Mouse (Mus musculus): ENCODE data around the gene Eif3c. TPM values are rescaled to one million over a fixed set of nuclear protein-coding genes. Genes with fewer than 3 reads are reported as not detected.
A peak's percentile ranks its signal among the peaks of the same experiment; 100 is the strongest.

Eif3c gene
- polyA plus RNA-seq, 1 experiment from 2014 or later = 207 TPM

DNA sequence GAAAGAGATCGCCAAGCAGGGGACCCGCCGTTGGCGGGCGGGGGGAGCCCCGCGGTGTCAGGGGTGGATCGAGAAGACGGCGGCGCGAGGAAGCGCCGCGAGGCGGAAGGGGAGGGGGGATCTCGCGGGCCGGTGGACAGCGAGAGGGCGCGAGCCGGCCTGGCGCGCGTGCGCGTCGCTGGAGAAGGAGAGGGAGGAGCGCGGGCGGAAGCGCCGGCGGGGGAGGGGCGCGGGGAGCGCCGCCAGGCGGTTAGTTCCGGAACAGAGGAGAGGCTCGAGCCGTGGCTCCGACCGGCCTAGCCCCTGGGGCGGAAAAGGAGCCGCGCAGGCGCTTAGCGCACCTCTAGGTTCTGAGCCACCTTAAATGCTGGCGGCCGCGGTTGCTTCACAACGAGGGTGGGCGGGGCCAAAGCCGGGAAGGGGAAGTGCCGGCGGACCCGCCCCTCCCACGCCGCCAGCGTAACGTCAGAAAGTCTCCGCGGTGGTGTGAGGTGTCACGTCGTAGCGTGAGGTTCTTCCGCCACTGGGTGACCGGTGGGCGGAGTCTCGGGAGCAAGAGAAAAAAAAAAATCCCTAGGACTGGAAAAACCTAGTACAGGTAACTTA, 62.8 kb downstream of the Eif3c start, which contains the start of gene Atxn2l:
Atxn2l (minus strand) TSS at position 165 of the 606 bp plus-strand sequence.
- WGBS = under 1% methylated on average over 62 of the region's 72 CpGs
- no peaks in the 10 kb centered on the region for H3K9me3 ChIP-seq
- H3K36me3 ChIP-seq = peaks cover 29% of the 10 kb centered on the region
- no peaks in the 10 kb centered on the region for H3K27me3 ChIP-seq (replicated peaks)
- peaks cover 12% of the 10 kb centered on the region for H3K4me1 ChIP-seq
- H3K4me2 ChIP-seq (replicated peaks) = peak within 1 kb of the TSS; percentile 83
- ATAC-seq (ENCODE audit: low FRiP score, low read depth) = peak; percentile 84
- H3K4me3 ChIP-seq = peak within 1 kb of the TSS; percentile 100
- H3K27ac ChIP-seq = peak within 1 kb of the TSS; percentile 99
- peak within 1 kb of the TSS; percentile 100 for H3K9ac ChIP-seq

DNA sequence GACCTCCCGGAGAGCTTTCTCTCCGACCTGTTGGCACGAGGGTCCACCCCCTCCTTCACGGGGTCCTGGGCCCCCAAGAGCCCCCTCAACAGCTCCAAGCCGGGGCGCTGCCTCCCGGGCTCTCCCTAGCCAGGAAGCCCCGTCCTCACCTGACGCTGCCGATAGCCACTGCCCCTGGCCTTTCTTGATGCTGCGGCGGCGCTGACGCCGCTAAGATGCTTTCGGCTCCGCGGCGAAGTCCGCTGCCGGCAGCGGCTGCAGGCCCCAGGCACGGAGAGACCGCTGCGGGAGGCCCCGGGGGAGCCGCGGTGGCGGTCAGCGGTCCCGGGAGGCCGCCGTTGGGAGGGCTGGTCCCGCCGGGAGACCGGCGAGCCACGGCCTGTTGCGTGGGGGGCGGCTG, 63.5 kb downstream of the Eif3c start:
- under 1% methylated on average over 40 of the region's 40 CpGs for WGBS
- Histone ChIP-seq H3K9ac (peak overlapping the region; percentile 100), H3K4me2 (replicated peaks) (peak overlapping the region; percentile 83), H3K36me3 (peaks cover 35% of the 10 kb centered on the region), H3K4me1 (peaks cover 12% of the 10 kb centered on the region), H3K4me3 (peak overlapping the region; percentile 100), H3K9me3 (no peaks in the 10 kb centered on the region), H3K27me3 (replicated peaks) (no peaks in the 10 kb centered on the region), H3K27ac (peak overlapping the region; percentile 99)
- no peak for ATAC-seq (ENCODE audit: low FRiP score, low read depth)

DNA sequence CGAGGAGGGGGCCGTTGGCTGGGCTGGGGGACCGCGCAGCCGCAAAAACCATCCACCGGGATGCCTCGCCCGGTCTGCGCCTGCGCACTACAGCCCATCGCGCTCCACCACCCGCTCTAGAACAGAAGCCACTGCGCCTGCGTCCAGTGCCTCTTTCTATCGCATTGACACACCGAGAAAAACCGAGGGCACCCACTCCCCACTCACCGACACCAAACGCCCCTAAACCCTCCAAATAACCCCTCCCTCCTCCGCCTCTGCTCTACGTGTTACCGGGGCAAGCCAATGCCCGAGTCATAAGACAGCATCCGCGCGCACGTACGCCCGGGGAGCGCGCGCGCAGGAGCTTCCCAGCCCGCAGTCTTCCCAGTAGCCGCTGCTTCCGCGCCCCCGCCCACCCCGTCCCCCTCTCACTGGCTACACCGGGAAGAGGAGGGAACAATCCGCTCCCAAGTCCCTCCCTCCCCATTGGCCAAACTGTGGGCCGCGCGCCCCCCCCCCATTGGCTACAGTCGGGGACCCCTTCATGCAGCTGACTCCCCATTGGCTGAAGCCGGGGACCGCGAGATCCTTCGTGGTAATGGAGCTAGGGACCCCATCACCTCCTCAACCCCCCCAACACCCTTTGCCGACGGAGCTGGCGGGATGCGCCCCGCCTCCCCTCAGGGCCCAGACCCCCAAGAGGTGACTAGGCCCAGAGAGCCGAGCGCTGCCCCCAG, 64.0 kb downstream of the Eif3c start:
- H3K27ac ChIP-seq = peak overlapping the region; percentile 99
- no peaks in the 10 kb centered on the region for H3K27me3 ChIP-seq (replicated peaks)
- WGBS = under 1% methylated on average over 56 of the region's 57 CpGs
- peak; percentile 93 for ATAC-seq (ENCODE audit: low FRiP score, low read depth)
- peaks cover 12% of the 10 kb centered on the region for H3K4me1 ChIP-seq
- no peaks in the 10 kb centered on the region for H3K9me3 ChIP-seq
- peak overlapping the region; percentile 100 for H3K9ac ChIP-seq
- peak overlapping the region; percentile 83 for H3K4me2 ChIP-seq (replicated peaks)
- H3K4me3 ChIP-seq = peak overlapping the region; percentile 100
- H3K36me3 ChIP-seq = peaks cover 41% of the 10 kb centered on the region

DNA sequence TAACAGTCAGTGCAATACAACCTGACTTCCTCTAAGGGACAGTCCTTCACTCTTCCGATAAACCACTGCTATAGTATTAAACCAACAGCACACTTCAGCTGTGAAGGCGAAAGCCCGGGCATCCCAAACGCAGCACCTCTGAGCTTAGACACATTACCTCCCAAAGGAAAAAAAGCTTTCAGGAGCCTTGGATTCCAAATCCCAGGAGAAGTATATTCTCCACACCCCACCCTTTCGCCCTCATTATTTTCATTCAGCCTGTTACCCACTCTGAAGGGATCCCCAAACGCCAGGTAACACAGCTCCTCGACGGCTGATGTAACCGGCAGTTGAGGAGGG, 64.6 kb downstream of the Eif3c start:
- ATAC-seq (ENCODE audit: low FRiP score, low read depth) = no peak
- Histone ChIP-seq H3K27ac (peak overlapping the region; percentile 91), H3K27me3 (replicated peaks) (no peaks in the 10 kb centered on the region), H3K36me3 (peaks cover 46% of the 10 kb centered on the region), H3K4me1 (peaks cover 12% of the 10 kb centered on the region), H3K9ac (peak overlapping the region; percentile 100), H3K4me3 (peak overlapping the region; percentile 100), H3K9me3 (no peaks in the 10 kb centered on the region), H3K4me2 (replicated peaks) (peak overlapping the region; percentile 83)
- 4% methylated on average over 9 of the region's 9 CpGs for WGBS

DNA sequence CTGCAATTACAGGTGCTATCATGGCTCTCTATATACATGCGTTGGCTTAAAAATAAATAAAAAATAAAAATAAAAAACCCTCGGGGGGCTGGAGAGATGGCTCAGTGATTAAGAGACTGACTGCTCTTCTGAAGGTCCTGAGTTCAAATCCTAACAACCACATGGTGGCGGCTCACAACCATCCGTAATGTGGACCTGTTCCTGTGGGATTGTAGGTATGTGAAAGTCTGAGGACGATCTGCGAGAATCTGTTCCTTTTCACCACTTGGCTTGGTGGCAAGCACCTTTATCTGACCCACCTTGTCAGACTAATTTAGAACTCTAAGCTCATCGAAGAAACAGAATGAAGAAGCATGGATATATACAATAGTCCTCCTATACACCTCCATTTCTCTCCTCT, 66.8 kb downstream of the Eif3c start:
- 93% methylated on average over 7 of the region's 7 CpGs for WGBS

DNA sequence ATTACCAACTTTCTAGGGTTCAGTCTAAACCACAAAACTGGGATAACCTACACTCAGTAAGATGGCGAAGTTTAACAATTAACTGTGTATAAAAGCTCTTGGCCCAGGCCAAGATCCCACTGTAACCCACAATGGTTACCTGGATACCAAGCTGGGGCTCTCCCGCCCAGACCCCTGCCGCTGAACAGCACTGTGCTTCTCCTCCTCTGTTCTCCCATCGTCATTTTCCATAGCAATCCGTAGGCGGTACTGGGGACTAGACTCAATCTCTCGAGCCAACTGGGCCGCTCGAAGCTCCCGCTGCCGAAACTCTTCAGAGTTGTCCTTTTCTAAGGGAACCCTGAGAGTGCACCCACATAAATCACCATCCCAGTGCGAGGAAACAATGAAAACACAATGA, 68.2 kb downstream of the Eif3c start:
- Histone ChIP-seq H3K9ac (no peak overlapping the region), H3K27me3 (replicated peaks) (no peaks in the 10 kb centered on the region), H3K36me3 (peaks cover 83% of the 10 kb centered on the region), H3K27ac (no peak overlapping the region), H3K4me3 (no peak overlapping the region), H3K9me3 (no peaks in the 10 kb centered on the region), H3K4me2 (replicated peaks) (no peak overlapping the region), H3K4me1 (peaks cover 12% of the 10 kb centered on the region)
- no peak for ATAC-seq (ENCODE audit: low FRiP score, low read depth)
- 88% methylated on average over 12 of the region's 12 CpGs for WGBS

More for the DNA sequence above, 66.8 kb downstream of the Eif3c start:
- Histone ChIP-seq H3K9me3 (no peaks in the 10 kb centered on the region), H3K27ac (no peak overlapping the region), H3K27me3 (replicated peaks) (no peaks in the 10 kb centered on the region), H3K4me3 (no peak overlapping the region), H3K9ac (no peak overlapping the region), H3K36me3 (peaks cover 68% of the 10 kb centered on the region), H3K4me1 (peaks cover 12% of the 10 kb centered on the region), H3K4me2 (replicated peaks) (no peak overlapping the region)
- ATAC-seq (ENCODE audit: low FRiP score, low read depth) = no peak

DNA sequence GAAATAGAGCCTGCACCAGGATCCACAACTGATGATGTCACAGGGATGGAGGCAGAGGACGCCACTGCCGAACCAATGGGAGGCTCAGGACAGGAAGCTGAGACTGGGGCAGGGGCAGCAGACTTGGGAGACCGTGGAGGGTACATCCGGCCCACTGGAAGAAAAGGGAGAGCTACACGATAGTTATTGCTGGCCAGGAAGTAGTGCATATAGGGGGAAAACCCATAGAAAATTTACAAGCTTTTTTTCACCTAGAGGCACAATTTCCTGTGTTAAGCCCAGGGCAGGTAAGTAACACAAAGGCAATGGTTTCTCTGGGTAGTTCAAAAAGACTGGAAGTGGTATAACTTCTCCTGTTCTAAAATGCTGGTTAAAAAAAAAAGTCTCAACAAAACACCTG, 69.7 kb downstream of the Eif3c start:
- ATAC-seq (ENCODE audit: low FRiP score, low read depth) = no peak
- Histone ChIP-seq H3K27ac (no peak overlapping the region), H3K27me3 (replicated peaks) (no peaks in the 10 kb centered on the region), H3K4me1 (peaks cover 10% of the 10 kb centered on the region), H3K9ac (no peak overlapping the region), H3K9me3 (no peaks in the 10 kb centered on the region), H3K36me3 (peaks cover 97% of the 10 kb centered on the region), H3K4me3 (no peak overlapping the region), H3K4me2 (replicated peaks) (no peak overlapping the region)
- WGBS = 94% methylated on average over 5 of the region's 5 CpGs

Small RNAs within 50 kb of the gene (microRNA-seq; reads per million reads assigned to microRNA genes)
- gene Mir7059 = 2.8 reads per million, percentile 7 among the genes with 10 or more reads in this experiment

Other genes starting within 250 kb of the Eif3c start
- gene Lat, start 196.8 kb downstream of the Eif3c start, polyA plus RNA-seq (2016; fragmentation: Nextera tagmentation; extraction: Ambion mirVana) = 1.2 and 1.7 TPM in 2 replicates
- gene Spns1, start 189.0 kb downstream of the Eif3c start, polyA plus RNA-seq (2016; fragmentation: Nextera tagmentation; extraction: Ambion mirVana) = 70.2 and 72.6 TPM in 2 replicates
- 3.2 and 4.2 TPM in 2 replicates for gene Nfatc2ip, start 169.7 kb downstream of the Eif3c start, polyA plus RNA-seq (2016; fragmentation: Nextera tagmentation; extraction: Ambion mirVana)
- gene Cd19, start 151.5 kb downstream of the Eif3c start, polyA plus RNA-seq (2016; fragmentation: Nextera tagmentation; extraction: Ambion mirVana) = not detected in 2 replicates
- 26.8 TPM in 2 replicates for gene Rabep2, start 137.7 kb downstream of the Eif3c start, polyA plus RNA-seq (2016; fragmentation: Nextera tagmentation; extraction: Ambion mirVana)
- 10.2 and 16.5 TPM in 2 replicates for gene Atp2a1, start 103.3 kb downstream of the Eif3c start, polyA plus RNA-seq (2016; fragmentation: Nextera tagmentation; extraction: Ambion mirVana)
- 60.5 and 62.9 TPM in 2 replicates for gene Sh2b1, start 91.0 kb downstream of the Eif3c start, polyA plus RNA-seq (2016; fragmentation: Nextera tagmentation; extraction: Ambion mirVana)
- 121 and 136 TPM in 2 replicates for gene Tufm, start 79.0 kb downstream of the Eif3c start, polyA plus RNA-seq (2016; fragmentation: Nextera tagmentation; extraction: Ambion mirVana)
- gene Atxn2l, start 63.0 kb downstream of the Eif3c start, polyA plus RNA-seq (2016; fragmentation: Nextera tagmentation; extraction: Ambion mirVana) = 74.7 and 81.0 TPM in 2 replicates
- 0.27 and 0.40 TPM in 2 replicates for gene Apobr, start 18.5 kb upstream of the Eif3c start, polyA plus RNA-seq (2016; fragmentation: Nextera tagmentation; extraction: Ambion mirVana)
- gene Cln3, start 19.4 kb upstream of the Eif3c start, polyA plus RNA-seq (2016; fragmentation: Nextera tagmentation; extraction: Ambion mirVana) = 26.1 and 28.2 TPM in 2 replicates
- not detected in 2 replicates for gene Il27, start 28.5 kb upstream of the Eif3c start, polyA plus RNA-seq (2016; fragmentation: Nextera tagmentation; extraction: Ambion mirVana)
- 2.9 and 4.5 TPM in 2 replicates for gene Nupr1, start 64.5 kb upstream of the Eif3c start, polyA plus RNA-seq (2016; fragmentation: Nextera tagmentation; extraction: Ambion mirVana)
- 40.0 and 53.2 TPM in 2 replicates for gene Sgf29, start 82.9 kb upstream of the Eif3c start, polyA plus RNA-seq (2016; fragmentation: Nextera tagmentation; extraction: Ambion mirVana)
- gene Sult1a1, start 110.0 kb upstream of the Eif3c start, polyA plus RNA-seq (2016; fragmentation: Nextera tagmentation; extraction: Ambion mirVana) = 0.54 and 0.79 TPM in 2 replicates
- 160 and 164 TPM in 2 replicates for gene Bola2, start 129.0 kb upstream of the Eif3c start, polyA plus RNA-seq (2016; fragmentation: Nextera tagmentation; extraction: Ambion mirVana)
- 17.9 and 19.0 TPM in 2 replicates for gene Slx1b, start 129.4 kb upstream of the Eif3c start, polyA plus RNA-seq (2016; fragmentation: Nextera tagmentation; extraction: Ambion mirVana)
- 70.5 and 71.5 TPM in 2 replicates for gene Coro1a, start 141.4 kb upstream of the Eif3c start, polyA plus RNA-seq (2016; fragmentation: Nextera tagmentation; extraction: Ambion mirVana)
- 79.0 and 79.6 TPM in 2 replicates for gene Mapk3, start 193.2 kb upstream of the Eif3c start, polyA plus RNA-seq (2016; fragmentation: Nextera tagmentation; extraction: Ambion mirVana)
- 1.3 and 2.0 TPM in 2 replicates for gene Gdpd3, start 199.9 kb upstream of the Eif3c start, polyA plus RNA-seq (2016; fragmentation: Nextera tagmentation; extraction: Ambion mirVana)
- 160 and 169 TPM in 2 replicates for gene Ypel3, start 210.5 kb upstream of the Eif3c start, polyA plus RNA-seq (2016; fragmentation: Nextera tagmentation; extraction: Ambion mirVana)
- gene Tbx6, start 215.1 kb upstream of the Eif3c start, polyA plus RNA-seq (2016; fragmentation: Nextera tagmentation; extraction: Ambion mirVana) = 0.68 and 0.72 TPM in 2 replicates
- 293 and 310 TPM in 2 replicates for gene Ppp4c, start 226.1 kb upstream of the Eif3c start, polyA plus RNA-seq (2016; fragmentation: Nextera tagmentation; extraction: Ambion mirVana)
- gene Fam57b, start 231.3 kb upstream of the Eif3c start, polyA plus RNA-seq (2016; fragmentation: Nextera tagmentation; extraction: Ambion mirVana) = 21.4 and 25.8 TPM in 2 replicates

Measured in neural tube, embryonic 12.5 days (tissue).